Mouse (Mus musculus): ENCODE measurements around the gene Mboat7. TPM values are rescaled to one million over a fixed set of nuclear protein-coding genes. Genes with fewer than 3 reads are reported as not detected.

Gene Mboat7
- polyA plus RNA-seq (2014; fragmentation: Illumina TruSeq; extraction: RNeasy Lipid Tissue Mini Kit (QIAGEN cat#74804); ENCODE audit: low read depth, low replicate concordance) = 10.7 TPM

DNA sequence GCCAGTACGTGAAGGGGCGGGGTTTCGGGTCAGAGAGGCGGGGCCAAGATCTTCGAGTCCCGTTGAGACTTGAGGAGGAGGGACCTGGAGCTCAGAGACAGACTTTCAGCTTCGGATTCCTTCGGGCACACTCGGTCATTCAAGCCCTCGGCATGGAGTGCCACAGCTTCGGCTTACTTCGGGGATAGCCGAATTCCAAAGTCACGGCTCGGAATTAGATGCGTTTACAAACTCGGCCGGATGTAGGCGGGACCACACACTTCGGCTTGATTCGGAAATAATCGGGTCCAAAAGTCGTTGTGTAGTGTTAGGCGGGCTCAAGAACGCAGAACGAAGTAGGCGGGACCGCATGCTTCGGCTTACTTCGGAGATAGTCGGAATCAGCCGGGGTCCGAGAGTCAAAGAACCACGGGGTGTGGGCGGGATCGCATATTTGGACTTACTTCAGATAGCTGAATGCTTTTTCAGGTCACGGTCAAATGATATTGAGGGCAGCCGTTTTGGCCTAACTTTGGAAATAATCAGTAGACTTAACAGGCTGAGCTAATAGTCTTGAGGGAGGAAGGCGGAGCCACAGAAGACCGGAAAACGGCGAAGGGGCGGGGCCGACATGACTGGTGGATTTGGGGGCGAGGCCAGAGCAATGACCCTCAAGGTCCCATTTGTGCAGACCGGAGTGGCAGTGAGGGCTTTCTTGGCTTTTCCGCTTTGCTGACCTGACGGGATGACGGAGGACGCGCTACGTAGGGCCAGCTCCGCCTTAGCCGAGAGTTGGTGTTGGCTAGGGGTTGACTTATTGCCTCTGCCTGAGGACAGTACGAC, at the start of gene Mboat7:
Mboat7 (minus strand) TSS at position 537 of the 822 bp plus-strand sequence.

DNA sequence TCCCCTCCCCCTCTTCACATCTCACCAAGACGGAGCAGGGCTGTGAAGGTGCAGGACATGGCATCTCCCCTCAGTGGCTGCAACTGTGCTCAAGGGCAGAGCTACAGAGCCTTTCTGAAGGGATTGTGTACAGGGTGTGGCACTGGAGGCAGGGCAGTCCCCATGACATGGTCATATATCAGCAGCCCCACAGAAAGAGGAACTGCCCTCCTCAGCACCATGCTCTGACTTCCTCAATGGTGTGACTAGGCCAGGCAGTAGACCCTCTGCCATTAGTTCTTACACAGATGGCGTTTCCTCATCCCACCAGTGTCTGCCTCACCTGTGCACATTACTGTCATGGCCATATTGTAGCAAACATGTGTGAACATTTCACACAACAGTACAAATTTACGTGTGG, 26.9 kb upstream of the Mboat7 start, which contains the start of gene Pirb:
Pirb (minus strand) TSS at position 124 of the 400 bp plus-strand sequence.

DNA sequence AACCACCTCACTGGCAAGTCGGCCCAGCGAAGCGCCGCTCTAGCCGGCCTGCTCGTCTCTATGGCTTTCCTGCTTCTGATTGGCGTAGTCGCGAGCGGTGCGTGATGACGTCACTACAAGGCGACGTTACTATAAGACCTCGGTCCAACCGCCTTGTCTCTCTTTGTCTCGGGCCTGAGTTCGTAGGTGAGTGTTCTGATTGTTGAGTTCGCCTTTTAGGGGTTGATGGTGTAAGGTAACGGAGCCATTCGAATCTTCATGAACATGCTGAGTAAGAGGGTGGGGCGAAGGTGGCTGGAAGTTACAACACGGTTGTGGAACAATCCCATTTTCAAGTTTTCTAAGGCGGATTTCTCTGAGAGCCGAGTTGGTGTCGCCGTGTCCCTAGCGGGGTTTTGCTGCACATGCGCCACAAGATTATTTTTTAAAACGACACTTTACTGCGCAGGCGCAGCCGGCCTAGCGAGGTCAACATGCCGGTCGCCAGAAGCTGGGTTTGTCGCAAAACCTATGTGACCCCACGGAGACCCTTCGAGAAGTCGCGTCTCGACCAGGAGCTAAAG, 10.6 kb upstream of the Mboat7 start, which contains the start of gene Rps9:
Rps9 (plus strand) TSS at position 115 of the 563 bp plus-strand sequence.

DNA sequence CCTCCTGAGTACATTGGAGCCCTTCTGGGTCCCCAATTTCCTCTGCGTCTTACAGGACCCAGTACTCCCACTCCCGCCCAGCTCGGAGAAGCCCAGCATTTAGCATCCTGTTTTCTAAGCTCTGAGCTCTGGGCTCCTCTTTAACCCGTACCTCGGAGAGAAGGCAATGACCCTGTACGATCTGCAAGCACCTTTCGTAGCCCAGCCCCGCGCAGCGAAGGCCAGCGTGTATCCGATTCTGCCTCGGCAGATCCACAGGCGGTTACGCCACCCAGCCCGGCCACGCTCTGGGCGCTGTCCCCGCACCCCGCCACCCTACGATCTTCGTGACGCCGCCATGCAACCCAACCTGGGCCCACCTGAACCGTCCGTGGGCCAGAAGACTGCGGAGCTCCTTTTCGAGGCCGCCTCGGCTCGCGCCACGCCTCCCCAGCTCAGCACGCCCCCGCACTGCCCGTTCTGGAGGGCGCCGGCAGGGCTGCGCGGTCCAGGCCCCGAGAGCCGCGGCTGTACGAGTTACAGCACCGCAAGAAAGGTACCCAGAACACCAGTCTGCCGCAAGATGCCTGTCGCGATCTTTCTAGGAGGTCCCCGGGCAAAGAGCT, 839 bp downstream of the Mboat7 start, which contains the start of gene Tsen34:
Tsen34 (plus strand) TSS at position 482 of the 605 bp plus-strand sequence.

DNA sequence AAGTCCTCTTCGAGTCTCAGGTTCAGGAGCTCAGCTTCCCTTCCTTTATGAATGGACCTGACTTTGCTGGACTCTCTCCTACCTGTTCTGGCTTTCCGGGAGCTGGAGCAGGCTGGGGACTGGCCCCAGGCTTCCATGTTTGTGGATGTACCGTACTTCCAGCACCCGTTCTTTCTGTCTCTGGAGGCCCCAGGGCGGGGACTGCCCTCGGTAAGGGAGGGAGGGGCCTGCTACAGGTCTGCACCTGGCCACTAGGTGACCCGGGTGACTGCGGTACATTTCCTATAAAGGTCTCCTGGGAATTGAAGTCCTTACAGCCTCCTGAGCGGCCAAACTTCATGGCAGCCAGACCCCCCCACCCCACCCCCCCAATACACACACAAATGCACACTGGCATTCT, 16.0 kb downstream of the Mboat7 start, which contains the start of gene Tmc4:
Tmc4 (minus strand) TSS at position 212 of the 400 bp plus-strand sequence.

DNA sequence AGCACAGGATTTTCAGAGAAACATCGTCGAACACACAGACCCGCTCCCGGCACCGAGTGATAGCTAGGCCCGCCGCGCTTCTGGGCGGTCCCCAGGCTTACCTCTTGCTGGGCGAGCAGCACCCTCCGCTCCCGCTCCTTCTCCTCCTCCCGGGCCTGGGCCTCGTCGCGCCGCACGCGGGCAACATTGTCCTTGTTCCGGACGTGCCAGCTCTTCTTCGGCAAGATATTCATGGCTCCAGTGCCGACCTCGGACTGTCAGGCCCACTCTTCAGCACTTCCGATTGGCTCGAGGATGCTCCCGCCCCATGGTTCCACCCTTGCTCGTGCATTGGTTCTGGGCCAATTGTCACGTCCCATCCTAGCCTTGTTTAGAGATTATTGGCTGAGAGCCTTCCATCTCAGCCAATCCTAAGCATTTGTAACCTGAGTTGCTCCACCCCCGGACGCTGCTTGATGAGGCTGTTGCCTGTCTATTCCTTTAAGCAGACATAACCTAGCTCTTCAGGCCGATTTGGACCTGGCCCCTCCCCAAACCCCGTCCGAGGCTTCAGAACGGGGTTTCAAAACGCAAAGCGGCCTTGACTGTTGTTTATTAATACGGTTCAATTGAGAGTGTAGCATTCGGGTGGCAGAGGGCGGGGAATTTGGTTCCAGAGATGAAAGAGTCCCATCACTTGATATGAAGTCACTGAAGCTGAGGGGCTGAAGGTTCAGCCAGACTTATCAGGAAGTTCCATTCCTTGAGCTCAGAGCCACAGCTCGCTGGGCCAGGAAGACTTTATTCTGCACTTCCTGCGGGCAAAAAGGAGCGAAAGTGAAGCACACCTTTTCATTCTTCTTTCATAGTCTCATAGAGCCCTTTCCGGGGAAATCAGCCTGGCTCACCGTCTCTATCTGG, 27.9 kb downstream of the Mboat7 start, which contains the start of gene Leng1:
Leng1 (minus strand) TSS at position 626 of the 900 bp plus-strand sequence.

DNA sequence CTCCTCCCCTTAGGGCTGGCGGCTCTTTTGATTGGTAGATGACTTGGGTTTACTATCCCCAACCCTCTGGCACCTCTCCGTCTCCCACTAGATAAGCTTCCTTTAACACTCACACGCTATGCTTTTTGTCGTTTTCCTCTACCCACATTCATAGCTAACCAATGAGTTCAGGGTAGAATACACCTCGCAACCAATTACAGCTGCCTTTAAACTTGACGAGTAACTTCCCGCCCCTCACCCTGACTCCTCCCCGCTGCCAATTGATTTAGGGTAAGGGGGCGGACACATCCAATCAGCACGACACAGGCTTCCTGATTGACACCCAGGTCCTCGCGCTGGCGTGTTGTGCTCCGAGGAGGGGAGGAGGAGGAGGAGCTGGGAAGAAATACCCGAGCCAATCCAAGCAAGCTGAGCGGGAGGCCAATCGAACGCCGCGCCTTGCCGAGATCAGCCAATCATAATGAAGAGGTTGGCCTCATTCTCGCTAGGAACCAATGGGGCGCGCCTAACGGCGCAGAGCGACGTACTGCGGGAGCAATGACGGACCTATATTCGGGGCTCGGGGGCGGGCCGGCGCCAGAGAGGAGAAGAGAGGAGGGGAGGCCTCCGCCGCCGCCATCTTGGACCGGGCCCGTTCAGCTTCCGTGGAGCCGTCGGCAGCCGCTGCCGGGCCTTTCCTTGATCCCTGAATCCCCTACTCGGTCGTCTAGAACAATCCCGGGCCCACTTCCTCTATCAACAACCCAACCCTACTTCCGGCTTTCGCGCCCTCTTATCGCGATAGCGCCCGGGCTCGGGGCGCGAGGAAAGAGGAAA, 48.4 kb downstream of the Mboat7 start, which contains the start of gene Cnot3:
Cnot3 (plus strand) TSS at position 597 of the 816 bp plus-strand sequence.

DNA sequence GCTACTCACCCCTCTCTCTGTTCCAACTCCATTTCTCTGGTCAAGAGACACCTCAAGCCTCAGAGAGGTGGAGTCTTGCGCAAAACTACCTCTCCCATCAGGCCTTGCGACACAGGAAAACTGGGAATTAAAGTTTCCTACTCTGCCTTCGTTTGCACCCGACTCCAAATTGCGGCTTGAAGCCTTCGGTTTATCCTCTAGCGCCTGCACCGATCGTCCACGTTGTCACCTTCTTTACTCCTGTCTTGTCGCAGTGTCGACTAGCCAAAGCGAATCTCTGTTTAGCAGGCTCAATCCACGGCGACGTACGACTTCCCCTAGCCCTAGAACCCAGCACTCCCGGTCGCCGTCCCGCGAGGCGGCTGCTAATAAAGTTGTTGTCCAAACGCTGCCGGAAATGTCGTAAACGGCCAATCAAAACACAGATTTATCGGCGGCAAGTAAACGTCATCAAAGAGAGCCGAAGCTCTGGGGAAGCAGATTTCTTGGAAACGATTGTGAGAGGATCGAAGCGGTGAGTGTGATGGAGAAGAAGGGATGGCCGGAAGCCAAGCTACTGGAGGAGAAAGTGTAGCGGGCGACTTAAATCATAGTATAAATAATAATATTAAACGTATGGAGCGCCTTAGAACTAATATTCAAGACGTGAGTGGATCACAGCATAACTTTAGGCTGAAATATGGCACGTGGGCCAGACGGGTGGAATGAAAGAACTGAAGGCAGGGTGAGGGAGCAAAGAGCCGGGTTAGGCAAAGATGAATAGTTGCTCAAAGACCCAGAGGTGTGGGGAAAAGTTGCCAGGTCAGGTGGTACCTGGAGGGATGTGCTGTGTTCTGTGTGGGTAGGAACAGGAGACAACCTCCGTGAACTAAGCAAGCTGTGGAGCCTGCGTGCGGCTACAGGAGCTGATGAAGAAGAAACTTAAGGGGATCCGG, 63.5 kb downstream of the Mboat7 start, which contains the start of the genes Tfpt and Prpf31:
Tfpt (minus strand) TSS at position 387 of the 935 bp plus-strand sequence.
Prpf31 (plus strand) TSS at position 443 of the 935 bp plus-strand sequence.

Other genes starting within 250 kb of the Mboat7 start
- gene Tarm1, start 190.9 kb downstream of the Mboat7 start, polyA plus RNA-seq (2014; fragmentation: Illumina TruSeq; extraction: RNeasy Lipid Tissue Mini Kit (QIAGEN cat#74804); ENCODE audit: low read depth, low replicate concordance) = 0.14 TPM
- 1.3 TPM for gene Oscar, start 77.4 kb downstream of the Mboat7 start, polyA plus RNA-seq (2014; fragmentation: Illumina TruSeq; extraction: RNeasy Lipid Tissue Mini Kit (QIAGEN cat#74804); ENCODE audit: low read depth, low replicate concordance)
- gene Ndufa3, start 76.2 kb downstream of the Mboat7 start, polyA plus RNA-seq (2014; fragmentation: Illumina TruSeq; extraction: RNeasy Lipid Tissue Mini Kit (QIAGEN cat#74804); ENCODE audit: low read depth, low replicate concordance) = 18.2 TPM
- gene Tfpt, start 63.6 kb downstream of the Mboat7 start, polyA plus RNA-seq (2014; fragmentation: Illumina TruSeq; extraction: RNeasy Lipid Tissue Mini Kit (QIAGEN cat#74804); ENCODE audit: low read depth, low replicate concordance) = 3.1 TPM
- 13.3 TPM for gene Prpf31, start 63.5 kb downstream of the Mboat7 start, polyA plus RNA-seq (2014; fragmentation: Illumina TruSeq; extraction: RNeasy Lipid Tissue Mini Kit (QIAGEN cat#74804); ENCODE audit: low read depth, low replicate concordance)
- 10.5 TPM for gene Cnot3, start 48.3 kb downstream of the Mboat7 start, polyA plus RNA-seq (2014; fragmentation: Illumina TruSeq; extraction: RNeasy Lipid Tissue Mini Kit (QIAGEN cat#74804); ENCODE audit: low read depth, low replicate concordance)
- 3.2 TPM for gene Leng1, start 27.7 kb downstream of the Mboat7 start, polyA plus RNA-seq (2014; fragmentation: Illumina TruSeq; extraction: RNeasy Lipid Tissue Mini Kit (QIAGEN cat#74804); ENCODE audit: low read depth, low replicate concordance)
- gene Tmc4, start 16.0 kb downstream of the Mboat7 start, polyA plus RNA-seq (2014; fragmentation: Illumina TruSeq; extraction: RNeasy Lipid Tissue Mini Kit (QIAGEN cat#74804); ENCODE audit: low read depth, low replicate concordance) = 2.5 TPM
- 1.2 TPM for gene Tsen34, start 660 bp downstream of the Mboat7 start, polyA plus RNA-seq (2014; fragmentation: Illumina TruSeq; extraction: RNeasy Lipid Tissue Mini Kit (QIAGEN cat#74804); ENCODE audit: low read depth, low replicate concordance)
- gene Rps9, start 10.5 kb upstream of the Mboat7 start, polyA plus RNA-seq (2014; fragmentation: Illumina TruSeq; extraction: RNeasy Lipid Tissue Mini Kit (QIAGEN cat#74804); ENCODE audit: low read depth, low replicate concordance) = 3.7 TPM
- gene Pirb, start 26.9 kb upstream of the Mboat7 start, polyA plus RNA-seq (2014; fragmentation: Illumina TruSeq; extraction: RNeasy Lipid Tissue Mini Kit (QIAGEN cat#74804); ENCODE audit: low read depth, low replicate concordance) = 0.22 TPM
- gene Gm15448, start 132.2 kb upstream of the Mboat7 start, polyA plus RNA-seq (2014; fragmentation: Illumina TruSeq; extraction: RNeasy Lipid Tissue Mini Kit (QIAGEN cat#74804); ENCODE audit: low read depth, low replicate concordance) = not detected
- 0.43 TPM for gene Pira2, start 151.5 kb upstream of the Mboat7 start, polyA plus RNA-seq (2014; fragmentation: Illumina TruSeq; extraction: RNeasy Lipid Tissue Mini Kit (QIAGEN cat#74804); ENCODE audit: low read depth, low replicate concordance)
- 0.11 TPM for gene Gm14548, start 204.6 kb upstream of the Mboat7 start, polyA plus RNA-seq (2014; fragmentation: Illumina TruSeq; extraction: RNeasy Lipid Tissue Mini Kit (QIAGEN cat#74804); ENCODE audit: low read depth, low replicate concordance)
- not detected for gene Lilra6, start 222.0 kb upstream of the Mboat7 start, polyA plus RNA-seq (2014; fragmentation: Illumina TruSeq; extraction: RNeasy Lipid Tissue Mini Kit (QIAGEN cat#74804); ENCODE audit: low read depth, low replicate concordance)

Data from testis, adult 10 weeks (tissue).